Mouse (Mus musculus) liver, embryonic 13.5 days (tissue): Measurements from ENCODE around the gene Grid2ip. TPM values are rescaled to one million over a fixed set of nuclear protein-coding genes. Genes with fewer than 3 reads are reported as not detected.
A peak's percentile ranks its signal among the peaks of the same experiment; 100 is the strongest.

Experiments
- ATAC-seq: fragments of 200-750 bp; cut with Nextera tagmentation; 2 replicates; pipeline ENCODE4 v1.8.0; 2017; ENCODE audit warnings: low read depth, mild to moderate bottlenecking, moderate number of reproducible peaks, moderate library complexity
- DNase-seq: peaks from one replicate; pipeline ENCODE4 v3.0.0; 2022
- H3K27ac ChIP-seq: fragments of 300-500 bp; sonication (generic); 2 replicates; pipeline ENCODE4 v1.5.1; 2015; ENCODE audit warnings: moderate library complexity, mild to moderate bottlenecking, inconsistent platforms
- H3K27me3 ChIP-seq: fragments of 300-500 bp; sonication (generic); 2 replicates; pipeline ENCODE4 v1.6.1; 2015; ENCODE audit warnings: mild to moderate bottlenecking, inconsistent platforms
- H3K36me3 ChIP-seq: fragments of 300-500 bp; sonication (generic); 2 replicates; pipeline ENCODE4 v1.6.1; 2015; ENCODE audit warnings: mild to moderate bottlenecking, inconsistent platforms
- H3K4me1 ChIP-seq: fragments of 300-500 bp; sonication (generic); replicated peaks from 2 replicates; pipeline ENCODE4 v1.6.1; 2015; ENCODE audit warnings: inconsistent platforms
- H3K4me2 ChIP-seq: fragments of 300-500 bp; sonication (generic); 2 replicates; pipeline ENCODE4 v1.6.1; 2015; ENCODE audit warnings: inconsistent platforms, mild to moderate bottlenecking, moderate library complexity
- H3K4me3 ChIP-seq: fragments of 300-500 bp; sonication (generic); replicated peaks from 2 replicates; pipeline ENCODE4 v1.5.1; 2015; ENCODE audit warnings: mild to moderate bottlenecking, inconsistent platforms
- H3K9ac ChIP-seq: fragments of 300-500 bp; sonication (generic); 2 replicates; pipeline ENCODE4 v1.6.1; 2015; ENCODE audit warnings: mild to moderate bottlenecking, inconsistent platforms
- H3K9me3 ChIP-seq: fragments of 300-500 bp; sonication (generic); replicated peaks from 2 replicates; pipeline ENCODE4 v1.6.1; 2016; ENCODE audit warnings: inconsistent platforms
- WGBS: fragments of 180-500 bp; shearing (Covaris S2); methylation state at CpG from one replicate; pipeline ENCODE4 v1.1.7; 2015; ENCODE audit not compliant: insufficient replicate concordance; 5-methylcytosine and 5-hydroxymethylcytosine counted together
- polyA plus RNA-seq: library from polyadenylated mRNA; unstranded; fragments of >200 nt; fragmentation: Nextera tagmentation; extraction: Ambion mirVana; gene quantifications from 2 replicates; pipeline ENCODE4 v1.2.1, GENCODE M21; 2015

Grid2ip gene
- polyA plus RNA-seq, 1 experiment from 2014 or later, result not detected

GRCm38 (mm10) chr5:143422990-143423389 lies 65.9 kb downstream of the Grid2ip start:
- Histone ChIP-seq H3K4me2 (no peak overlapping the region), H3K4me1 (no peaks in the 10 kb centered on the region), H3K4me3 (no peak overlapping the region), H3K27ac (no peak overlapping the region), H3K9me3 (no peaks in the 10 kb centered on the region), H3K9ac (no peak overlapping the region), H3K36me3 (peaks cover 51% of the 10 kb centered on the region), H3K27me3 (no peaks in the 10 kb centered on the region)
- ATAC-seq (no peak), DNase-seq (no peak)
- WGBS, result 75% methylated on average over 4 of the region's 4 CpGs

- Histone ChIP-seq H3K4me1 (no peaks in the 10 kb centered on the region), H3K4me3 (no peak overlapping the region), H3K27me3 (no peaks in the 10 kb centered on the region), H3K4me2 (no peak overlapping the region), H3K9ac (no peak overlapping the region), H3K27ac (no peak overlapping the region), H3K9me3 (no peaks in the 10 kb centered on the region), H3K36me3 (peaks cover 41% of the 10 kb centered on the region)
- DNase-seq, result peak; percentile 39
- 17% methylated on average over 6 of the region's 6 CpGs for WGBS
- 0 out of 2 replicates have a peak, but pooled peaks have one; percentile 51 for ATAC-seq
Measured at GRCm38 (mm10) chr5:143423899-143424519, 66.9 kb downstream of the Grid2ip start.

- WGBS, result under 1% methylated on average over 4 of the region's 4 CpGs
Measured at GRCm38 (mm10) chr5:143434421-143434820, 77.3 kb downstream of the Grid2ip start.

DNA sequence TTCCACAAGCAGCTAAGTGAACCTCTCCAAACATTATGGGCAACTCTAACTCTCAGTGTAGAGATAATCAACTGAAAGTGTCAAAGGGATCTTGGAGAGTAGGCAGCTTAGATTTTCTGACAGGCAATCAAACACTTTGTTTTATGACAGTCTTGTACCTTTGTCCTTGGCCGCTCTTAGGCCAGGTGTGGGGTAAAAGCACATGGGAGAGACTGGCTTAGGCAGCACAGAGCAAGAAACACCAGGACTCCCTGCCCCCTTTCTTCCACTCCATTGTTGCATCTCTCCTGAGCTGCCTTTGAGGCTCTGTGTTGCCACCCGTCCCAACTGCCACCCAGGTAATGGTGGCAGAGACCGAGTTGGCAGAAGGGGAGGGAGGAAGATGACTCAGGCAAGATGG lies 84.2 kb downstream of the Grid2ip start:
- ATAC-seq, result no peak
- no peaks in the 10 kb centered on the region for H3K4me1 ChIP-seq

More at GRCm38 (mm10) chr5:143434421-143434820, 77.3 kb downstream of the Grid2ip start:
- Histone ChIP-seq H3K9ac (no peak overlapping the region), H3K27me3 (no peaks in the 10 kb centered on the region), H3K27ac (no peak overlapping the region), H3K4me2 (no peak overlapping the region), H3K4me3 (no peak overlapping the region), H3K36me3 (no peaks in the 10 kb centered on the region), H3K9me3 (no peaks in the 10 kb centered on the region), H3K4me1 (no peaks in the 10 kb centered on the region)
- ATAC-seq (peak; percentile 57; the same call in 1 of the 2 replicates), DNase-seq (peak; percentile 64)

DNA sequence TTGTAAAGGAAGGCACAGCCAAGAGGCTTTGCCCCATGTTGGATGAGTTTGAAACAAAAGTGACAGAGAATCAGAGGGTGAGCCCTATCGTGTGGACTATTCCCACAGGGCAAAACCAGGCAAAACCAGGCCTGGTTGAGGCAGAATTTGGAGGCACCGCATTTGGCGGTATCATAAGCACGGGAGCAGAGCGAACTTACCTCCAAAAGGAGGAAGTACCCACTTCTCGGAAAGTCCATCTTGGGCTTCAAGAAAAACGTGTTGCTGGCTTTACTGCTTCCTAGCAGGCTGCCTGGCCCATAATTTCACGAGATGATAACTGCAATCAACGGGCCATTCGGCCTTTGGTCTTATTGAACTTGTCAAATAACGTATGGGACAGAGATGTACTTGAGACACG lies 84.6 kb downstream of the Grid2ip start:
- no peak for DNase-seq
- WGBS, result 54% methylated on average over 12 of the region's 12 CpGs
- Histone ChIP-seq H3K27me3 (no peaks in the 10 kb centered on the region), H3K4me2 (no peak overlapping the region), H3K9me3 (no peaks in the 10 kb centered on the region), H3K36me3 (no peaks in the 10 kb centered on the region), H3K9ac (no peak overlapping the region), H3K27ac (no peak overlapping the region), H3K4me3 (no peak overlapping the region), H3K4me1 (no peaks in the 10 kb centered on the region)
- ATAC-seq, result no peak

More for the DNA sequence above, 84.2 kb downstream of the Grid2ip start:
- H3K9me3 ChIP-seq, result no peaks in the 10 kb centered on the region
- H3K36me3 ChIP-seq, result no peaks in the 10 kb centered on the region
- no peaks in the 10 kb centered on the region for H3K27me3 ChIP-seq
- no peak for DNase-seq
- no peak overlapping the region for H3K4me2 ChIP-seq
- H3K27ac ChIP-seq, result no peak overlapping the region
- no peak overlapping the region for H3K9ac ChIP-seq
- WGBS, result 52% methylated on average over 3 of the region's 3 CpGs
- H3K4me3 ChIP-seq, result no peak overlapping the region

Other genes starting within 250 kb of the Grid2ip start
- 14.4 and 19.8 TPM in 2 replicates for gene Rnf216, start 244.3 kb upstream of the Grid2ip start, polyA plus RNA-seq
- gene Olfr718-ps1, start 209.8 kb upstream of the Grid2ip start, polyA plus RNA-seq, result not detected in 2 replicates
- 1.7 and 1.8 TPM in 2 replicates for gene Rbak, start 176.6 kb upstream of the Grid2ip start, polyA plus RNA-seq
- gene Spdye4b, start 176.3 kb upstream of the Grid2ip start, polyA plus RNA-seq, result not detected in 2 replicates
- not detected in 2 replicates for gene Spdye4a, start 130.4 kb upstream of the Grid2ip start, polyA plus RNA-seq
- gene Zfp12, start 122.2 kb upstream of the Grid2ip start, polyA plus RNA-seq, result 2.2 and 3.1 TPM in 2 replicates
- gene Zfp316, start 87.3 kb upstream of the Grid2ip start, polyA plus RNA-seq, result 0.20 and 0.25 TPM in 2 replicates
- not detected in 2 replicates for gene Zfp853, start 63.7 kb upstream of the Grid2ip start, polyA plus RNA-seq
- gene E130309D02Rik, start 42.0 kb upstream of the Grid2ip start, polyA plus RNA-seq, result 27.4 and 30.4 TPM in 2 replicates
- gene Zdhhc4, start 28.1 kb upstream of the Grid2ip start, polyA plus RNA-seq, result 35.7 and 36.4 TPM in 2 replicates
- gene Kdelr2, start 46.5 kb downstream of the Grid2ip start, polyA plus RNA-seq, result 155 and 176 TPM in 2 replicates
- 8.8 and 9.2 TPM in 2 replicates for gene Daglb, start 107.2 kb downstream of the Grid2ip start, polyA plus RNA-seq
- 178 and 188 TPM in 2 replicates for gene Rac1, start 170.7 kb downstream of the Grid2ip start, polyA plus RNA-seq